Mouse (Mus musculus) urinary bladder, postnatal 14 days (tissue): ENCODE results near the gene Setd1a.
"Not testable (repeated sequence)": the region's sequence is repeated elsewhere in the genome, so short reads cannot be mapped to it uniquely, and the experiment has no call there.

Experiments
- DNase-seq: peaks from one replicate; pipeline ENCODE4 v3.0.0; 2021; ENCODE audit warnings: low spot score

Gene Setd1a

DNA sequence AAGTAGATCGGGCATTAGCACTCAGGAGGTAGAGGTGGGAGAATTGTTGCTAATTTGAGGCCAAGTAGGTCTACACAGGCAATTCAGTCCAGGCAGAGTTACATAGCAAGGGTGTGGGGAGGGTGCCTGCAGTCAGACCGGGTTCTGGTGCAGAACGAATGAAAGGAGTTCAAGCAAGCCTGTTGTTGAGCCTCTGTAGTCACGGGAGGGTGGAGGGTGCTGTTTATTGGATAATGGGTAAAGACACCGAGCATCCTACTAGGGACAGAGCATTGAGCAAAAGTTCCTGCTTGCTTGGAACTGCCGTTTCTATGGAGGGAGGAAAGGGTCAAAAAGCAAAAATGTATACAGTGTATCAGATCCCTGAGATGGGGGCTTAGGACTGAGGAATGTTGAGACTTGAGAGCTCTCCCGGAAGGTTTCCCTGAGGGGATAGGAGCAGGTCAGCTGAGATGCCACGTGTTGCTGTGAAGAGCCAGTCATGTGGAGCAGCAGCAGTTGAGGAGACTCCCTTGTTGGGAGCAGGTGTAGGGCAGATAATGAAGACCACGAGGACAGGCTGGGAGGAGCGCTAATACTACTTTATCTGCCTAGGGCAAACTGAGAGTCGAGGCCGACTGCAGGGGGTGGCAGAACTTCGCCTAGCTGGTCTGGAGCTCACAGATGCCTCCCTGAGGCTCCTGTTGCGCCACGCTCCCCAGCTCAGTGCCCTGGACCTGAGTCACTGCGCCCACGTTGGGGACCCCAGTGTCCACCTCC lies 9.4 kb upstream of the Setd1a start:
- DNase-seq, result no peak

DNA sequence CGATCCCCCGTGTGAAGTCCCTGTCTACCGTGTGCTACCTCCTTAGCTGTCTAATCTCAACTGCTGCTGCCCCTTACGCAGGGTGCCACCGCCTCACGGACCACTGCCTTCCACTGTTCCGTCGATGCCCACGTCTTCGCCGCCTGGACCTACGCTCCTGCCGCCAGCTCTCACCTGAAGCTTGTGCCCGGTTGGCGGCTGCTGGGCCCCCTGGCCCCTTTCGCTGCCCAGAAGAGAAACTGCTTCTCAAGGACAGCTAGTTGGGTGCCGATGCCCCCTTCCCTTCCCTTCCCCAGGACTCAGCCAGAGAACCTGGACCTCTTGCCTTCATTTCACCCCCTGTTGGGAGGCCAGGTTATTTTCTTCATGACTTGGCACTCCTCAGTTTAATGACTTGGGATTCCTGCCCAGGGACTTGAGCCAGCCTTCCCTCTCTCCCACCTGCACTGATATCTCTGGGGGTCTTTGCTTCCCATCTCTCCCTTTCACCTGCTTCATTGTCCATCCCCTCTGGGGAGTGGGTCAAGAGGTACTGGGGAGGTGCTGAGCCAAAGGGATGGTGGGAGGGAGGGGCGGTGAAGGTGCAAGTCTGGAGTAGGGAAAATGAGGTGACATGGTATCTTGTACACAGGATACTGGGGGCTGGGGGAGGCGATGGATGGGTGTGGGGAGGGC lies 8.7 kb upstream of the Setd1a start:
- no peak for DNase-seq

DNA sequence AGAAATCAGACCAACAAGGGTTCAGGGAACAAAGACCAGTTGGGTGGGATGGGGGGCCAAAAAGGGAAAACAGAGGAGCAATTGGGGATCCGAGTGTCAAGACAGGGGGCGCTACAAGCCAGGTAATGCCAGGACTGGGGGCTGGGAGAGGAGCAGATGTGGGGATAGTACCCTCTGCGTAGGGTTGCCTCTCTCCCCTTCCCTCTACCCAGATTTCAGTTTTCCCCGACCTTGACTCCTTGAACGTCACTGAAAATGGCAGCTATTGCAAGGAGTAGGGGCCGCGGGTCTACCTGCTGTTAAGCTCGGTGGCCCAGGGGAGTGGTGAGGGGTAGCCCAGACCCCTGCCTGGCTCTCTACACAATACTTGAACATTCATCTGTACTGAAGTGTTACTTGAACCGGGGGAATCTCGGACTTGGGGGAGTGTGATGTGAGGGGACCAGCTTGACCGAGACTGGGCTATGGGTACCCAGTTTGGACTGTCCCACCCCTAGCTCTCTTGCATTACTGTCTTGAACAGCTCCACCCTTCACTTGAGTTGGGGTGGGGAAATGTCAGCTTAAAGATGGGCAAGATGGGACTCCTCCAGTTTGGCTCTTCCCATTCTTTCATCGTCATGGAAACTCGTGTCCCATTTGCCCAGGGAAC lies 8.0 kb upstream of the Setd1a start:
- DNase-seq, result no peak

DNA sequence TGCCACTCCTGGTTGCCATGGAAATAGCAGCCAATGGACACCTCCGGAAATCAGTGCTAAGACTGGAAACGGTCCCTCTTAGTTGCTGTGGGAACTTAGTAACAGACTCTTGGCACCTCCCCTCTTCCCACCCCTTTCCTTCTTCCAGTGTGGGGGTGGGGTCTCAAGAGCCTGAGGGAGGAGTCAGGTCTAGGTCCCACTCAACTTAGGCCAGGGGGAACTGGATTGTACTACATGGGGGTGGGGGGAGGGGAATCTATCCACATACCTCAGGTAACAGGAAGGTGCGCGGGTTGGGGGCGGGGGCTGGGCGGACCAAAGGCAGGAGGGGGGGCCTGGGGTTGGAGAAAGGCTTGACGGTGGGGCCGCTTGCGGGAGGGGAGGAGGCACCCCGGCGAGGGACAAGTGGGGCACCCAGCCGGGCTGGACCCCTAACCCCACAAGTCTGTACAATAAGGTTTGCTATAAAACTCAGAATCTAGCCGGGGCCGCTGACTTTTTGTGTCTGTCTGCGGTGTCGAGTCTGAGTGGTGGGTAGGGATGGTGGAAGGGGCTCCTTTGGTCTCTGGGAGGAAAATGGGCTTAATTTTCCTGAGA lies 7.4 kb upstream of the Setd1a start:
- DNase-seq, result peak; percentile 94

DNA sequence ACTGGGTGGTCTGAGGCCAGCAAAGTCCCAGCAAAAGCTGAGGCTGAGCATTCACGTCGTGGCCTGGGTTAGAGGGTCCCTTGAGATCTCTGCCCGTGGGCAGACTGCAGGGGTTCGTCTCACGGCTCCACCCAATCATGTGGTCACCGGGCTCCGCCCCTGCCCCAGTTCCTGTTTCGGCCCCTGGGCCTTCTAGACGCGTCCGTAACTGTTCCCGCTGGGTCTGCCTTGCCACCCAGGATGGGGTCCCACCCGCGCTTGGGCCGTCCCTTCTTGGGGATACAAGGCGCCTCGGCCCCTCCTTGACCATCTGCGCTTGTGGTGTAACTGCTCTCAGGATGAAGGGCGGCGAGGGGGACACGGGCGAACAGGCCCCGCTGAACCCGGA lies 6.8 kb upstream of the Setd1a start, which contains the start of gene Orai3:
TSS of gene Orai3 (plus strand) at position 165 of the 388 bp plus-strand sequence.
- DNase-seq, result peak; percentile 90

DNA sequence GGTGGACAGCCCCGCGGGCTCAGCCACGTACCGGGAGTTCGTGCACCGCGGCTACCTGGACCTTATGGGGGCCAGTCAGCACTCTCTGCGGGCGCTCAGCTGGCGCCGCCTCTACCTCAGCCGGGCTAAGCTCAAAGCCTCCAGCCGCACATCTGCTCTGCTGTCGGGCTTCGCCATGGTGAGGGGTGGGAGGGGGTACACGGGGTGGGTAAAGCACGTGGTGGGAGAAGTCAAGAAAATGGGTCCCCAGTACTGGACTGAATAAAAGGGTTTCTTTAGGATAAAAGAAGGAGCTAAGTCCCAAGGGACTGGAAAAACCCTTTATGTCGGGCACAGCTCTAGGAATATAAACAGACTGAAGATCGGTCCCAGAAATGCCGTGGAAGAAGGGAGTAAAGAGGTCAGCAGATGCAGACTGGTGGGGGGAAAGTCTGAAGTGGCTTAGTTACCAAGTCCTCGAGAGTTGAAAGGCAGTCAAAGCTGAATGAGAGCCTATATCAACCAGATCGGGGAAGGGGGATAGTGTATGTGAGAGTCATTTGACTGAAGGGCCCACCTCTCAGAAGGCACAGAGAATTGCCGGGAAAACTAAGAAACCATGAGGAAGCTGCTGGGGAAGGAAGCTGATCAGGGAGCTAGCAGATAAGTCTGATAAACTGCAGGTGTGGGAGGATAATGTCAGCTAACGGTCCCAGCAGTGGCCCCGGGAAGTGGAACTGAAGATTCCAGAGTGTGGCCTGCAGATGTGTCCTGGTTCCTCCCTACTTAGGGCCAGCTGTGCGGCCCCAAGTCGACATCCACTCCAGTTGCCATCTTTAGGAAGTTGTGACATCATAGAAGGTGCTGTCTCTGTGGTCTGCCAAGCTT lies 6.2 kb upstream of the Setd1a start:
- DNase-seq, result no peak

DNA sequence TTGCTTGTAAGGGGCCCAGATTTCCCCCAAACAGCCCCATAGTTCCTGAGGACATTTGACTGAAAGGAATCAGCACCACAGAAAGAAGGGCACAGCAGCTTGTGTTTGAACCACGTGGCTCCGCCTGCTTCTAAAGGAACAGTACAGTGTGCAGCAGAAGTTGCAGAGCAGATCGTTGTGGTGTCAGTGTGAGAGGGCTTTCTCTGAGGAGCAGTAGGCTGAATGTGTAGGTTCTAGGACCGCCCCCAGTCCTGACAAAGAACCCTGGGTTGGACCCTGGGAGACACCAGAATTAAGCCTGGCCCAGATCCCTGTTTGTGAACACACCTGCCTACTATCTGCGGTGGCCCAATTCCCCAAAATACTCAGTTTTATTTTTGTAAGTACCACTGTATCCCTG lies 5.2 kb upstream of the Setd1a start:
- no peak for DNase-seq

DNA sequence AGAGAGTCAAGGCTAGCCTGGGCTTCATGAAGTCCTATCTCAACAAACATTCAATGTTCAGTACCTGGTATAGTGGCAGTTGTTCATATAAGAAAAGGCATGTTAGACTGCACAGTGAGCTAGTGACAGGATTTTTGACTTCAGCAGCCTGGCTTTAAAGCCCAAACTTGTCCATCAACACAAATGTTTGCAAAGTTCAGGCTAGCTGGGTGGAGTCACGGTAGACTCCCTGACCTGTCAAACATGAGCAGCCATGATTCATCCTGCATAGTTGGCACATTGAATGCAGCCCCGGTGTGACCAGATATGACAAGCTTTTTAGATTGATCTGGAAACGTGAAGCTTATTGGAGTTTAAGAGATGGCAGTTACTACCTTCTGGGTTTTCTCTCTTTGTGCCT lies 4.4 kb upstream of the Setd1a start:
- peak; percentile 63 for DNase-seq

DNA sequence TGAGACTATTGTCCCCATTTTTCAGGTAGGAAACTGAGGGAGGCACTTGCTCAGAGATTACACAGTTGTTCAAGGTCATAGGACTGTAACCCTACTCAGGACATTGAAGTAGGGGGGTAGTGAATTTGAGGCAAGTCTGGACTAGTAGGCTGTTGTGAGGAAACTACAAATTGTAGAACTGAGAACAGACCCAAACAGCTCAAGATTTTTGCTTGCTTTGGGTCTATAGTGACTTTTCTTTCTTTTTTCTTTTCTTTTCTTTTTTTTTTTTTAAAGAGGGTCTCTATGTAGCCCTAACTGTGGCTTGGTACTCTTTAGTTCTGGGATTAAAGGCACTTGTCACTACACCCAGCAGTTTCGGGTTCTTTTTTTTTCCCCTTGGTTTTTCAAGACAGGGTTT lies 3.9 kb upstream of the Setd1a start:
- DNase-seq, result no peak

DNA sequence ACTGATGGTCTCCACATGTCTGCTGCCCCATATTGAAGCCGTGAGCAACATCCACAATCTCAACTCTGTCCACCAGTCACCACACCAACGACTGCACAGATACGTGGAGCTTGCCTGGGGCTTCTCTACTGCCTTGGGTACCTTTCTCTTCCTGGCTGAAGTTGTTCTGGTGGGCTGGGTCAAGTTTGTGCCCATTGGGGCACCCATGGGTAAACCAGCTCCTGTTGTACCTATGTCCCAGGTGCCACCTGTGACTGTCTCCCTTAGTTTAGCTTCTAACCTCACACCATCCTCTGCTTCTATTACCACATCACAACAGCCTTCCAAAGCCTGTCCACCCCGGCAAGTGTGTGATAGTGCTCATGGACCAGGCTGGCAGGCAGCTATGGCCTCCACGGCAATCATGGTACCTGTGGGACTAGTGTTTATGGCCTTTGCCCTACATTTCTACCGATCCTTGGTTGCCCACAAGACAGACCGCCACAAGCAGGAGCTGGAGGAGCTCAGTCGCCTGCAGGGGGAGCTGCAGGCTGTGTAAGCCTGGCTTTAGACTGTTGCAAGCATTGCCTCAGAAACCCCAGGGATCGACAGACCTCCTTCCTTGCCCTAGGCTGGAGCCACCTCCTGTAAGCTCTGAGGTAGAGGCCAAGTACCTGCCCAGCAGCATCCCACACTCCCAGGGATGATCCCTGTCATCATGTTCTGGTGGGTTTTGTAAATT lies 2.6 kb upstream of the Setd1a start:
- DNase-seq, result peak; percentile 71

DNA sequence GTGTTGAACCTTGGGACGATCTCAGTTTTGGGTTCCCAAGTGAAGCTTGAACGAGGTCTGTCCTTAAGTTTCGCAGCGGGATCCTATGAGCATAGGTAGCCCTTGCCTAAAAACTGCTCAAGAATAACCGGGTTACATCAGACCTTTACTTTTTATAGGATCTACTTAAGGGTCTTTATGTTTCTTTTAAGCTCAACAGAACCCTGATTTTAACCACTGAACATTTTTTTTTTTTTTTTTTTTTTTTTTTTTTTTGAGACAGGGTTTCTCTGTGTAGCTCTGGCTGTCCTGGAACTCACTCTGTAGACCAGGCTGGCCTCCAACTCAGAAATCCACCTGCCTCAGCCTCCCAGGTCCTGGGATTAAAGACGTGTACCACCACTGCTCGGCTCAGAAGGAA lies 633 bp upstream of the Setd1a start:
- DNase-seq, result not testable (repeated sequence)

DNA sequence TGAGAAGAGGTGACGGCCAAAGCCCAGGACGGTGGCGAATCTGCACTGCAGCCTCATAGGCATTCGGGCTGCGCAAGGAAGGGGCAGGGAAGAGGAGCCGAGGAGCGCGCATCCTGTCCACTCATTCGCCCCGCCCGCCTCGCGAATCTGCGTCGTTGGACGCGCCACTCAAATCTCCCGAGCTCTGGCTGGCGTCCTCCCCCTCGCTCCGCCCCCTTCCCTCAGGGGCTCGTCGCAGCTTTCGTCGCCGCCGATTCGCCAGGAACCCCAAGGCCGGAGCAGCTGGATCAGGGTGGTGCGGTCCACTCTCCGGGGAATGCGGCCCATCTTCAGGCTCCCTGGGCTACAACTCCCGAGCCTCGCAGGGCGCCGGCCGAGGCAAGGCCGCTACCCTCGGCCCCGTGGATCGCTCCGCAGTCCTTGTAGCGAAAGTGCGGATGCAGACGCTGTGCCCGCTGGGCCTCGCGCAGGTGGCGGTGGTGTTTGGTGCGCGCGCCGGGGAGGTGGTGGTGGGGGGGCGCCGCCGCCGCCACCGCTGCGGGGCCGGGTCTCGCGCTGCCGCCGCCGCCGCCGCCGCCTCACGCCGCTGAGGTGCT lies 506 bp downstream of the Setd1a start:
- peak; percentile 98 for DNase-seq

DNA sequence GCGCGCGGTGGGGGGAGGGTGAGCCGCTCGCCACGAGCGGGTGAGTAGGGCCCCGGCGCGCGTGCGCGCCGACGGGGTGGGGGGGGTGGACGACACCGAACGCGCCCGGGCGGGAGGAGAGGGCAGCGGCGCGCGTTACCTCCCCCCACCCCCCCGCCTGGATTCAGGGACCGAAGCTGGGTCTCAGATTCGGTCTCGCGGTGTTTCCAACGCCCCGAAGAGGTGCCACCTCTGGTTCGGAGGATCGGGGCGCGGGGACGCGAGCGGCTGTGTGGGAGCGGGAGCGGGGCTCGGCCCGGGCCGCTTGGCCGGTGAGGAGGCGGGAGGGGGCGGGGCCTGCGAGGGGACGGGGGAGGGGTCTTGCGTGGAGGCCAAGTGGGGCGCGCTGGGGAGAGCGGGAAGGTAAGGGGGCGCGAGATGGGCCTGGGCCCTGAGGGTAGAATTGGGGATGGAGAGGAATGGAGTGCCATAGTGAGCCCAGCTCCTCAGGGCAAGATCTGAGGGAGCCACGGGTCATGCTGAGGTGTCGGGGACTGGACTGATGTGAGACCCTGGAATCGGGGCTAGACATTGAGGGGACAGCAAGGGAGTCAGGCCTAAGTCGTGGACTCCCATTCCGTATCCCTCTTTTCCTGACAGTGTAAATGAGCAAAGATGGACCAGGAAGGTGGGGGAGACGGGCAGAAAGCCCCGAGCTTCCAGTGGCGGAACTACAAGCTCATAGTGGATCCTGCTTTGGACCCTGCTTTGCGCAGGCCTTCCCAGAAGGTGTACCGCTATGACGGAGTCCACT lies 1.2 kb downstream of the Setd1a start:
- DNase-seq, result peak; percentile 54

DNA sequence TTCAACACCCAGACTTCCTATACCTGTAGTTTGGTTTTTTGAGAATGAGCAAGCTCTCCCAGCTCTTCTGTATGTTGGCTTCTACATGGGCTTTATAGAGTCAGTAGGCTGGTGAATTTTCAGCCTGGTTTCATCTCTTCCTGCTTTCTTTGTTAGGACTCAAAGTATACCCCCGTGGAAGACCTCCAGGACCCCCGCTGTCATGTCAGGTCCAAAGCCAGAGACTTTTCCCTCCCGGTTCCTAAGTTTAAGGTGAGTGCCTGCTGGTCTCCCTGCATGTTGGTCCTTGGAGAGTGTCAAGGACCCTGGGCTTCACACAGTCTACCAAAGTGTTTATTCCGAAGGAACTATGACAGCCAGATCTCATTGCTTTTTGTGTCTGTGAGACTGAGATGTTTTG lies 1.9 kb downstream of the Setd1a start:
- no peak for DNase-seq

DNA sequence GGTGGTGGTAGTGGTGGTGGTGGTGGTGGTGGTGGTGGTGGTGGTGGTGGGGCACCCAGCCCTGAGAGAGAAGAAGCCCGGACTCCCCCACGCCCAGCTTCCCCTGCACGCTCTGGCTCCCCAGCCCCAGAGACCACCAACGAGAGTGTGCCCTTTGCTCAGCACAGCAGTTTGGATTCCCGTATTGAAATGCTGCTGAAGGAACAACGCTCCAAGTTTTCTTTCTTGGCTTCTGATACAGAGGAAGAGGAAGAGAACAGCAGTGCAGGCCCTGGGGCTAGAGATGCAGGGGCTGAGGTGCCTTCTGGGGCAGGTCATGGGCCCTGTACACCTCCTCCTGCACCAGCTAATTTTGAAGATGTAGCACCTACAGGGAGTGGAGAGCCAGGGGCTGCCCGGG lies 8.8 kb downstream of the Setd1a start, which contains the start of gene Gm49388:
TSS of gene Gm49388 (plus strand) at position 301 of the 400 bp plus-strand sequence.
- no peak for DNase-seq

DNA sequence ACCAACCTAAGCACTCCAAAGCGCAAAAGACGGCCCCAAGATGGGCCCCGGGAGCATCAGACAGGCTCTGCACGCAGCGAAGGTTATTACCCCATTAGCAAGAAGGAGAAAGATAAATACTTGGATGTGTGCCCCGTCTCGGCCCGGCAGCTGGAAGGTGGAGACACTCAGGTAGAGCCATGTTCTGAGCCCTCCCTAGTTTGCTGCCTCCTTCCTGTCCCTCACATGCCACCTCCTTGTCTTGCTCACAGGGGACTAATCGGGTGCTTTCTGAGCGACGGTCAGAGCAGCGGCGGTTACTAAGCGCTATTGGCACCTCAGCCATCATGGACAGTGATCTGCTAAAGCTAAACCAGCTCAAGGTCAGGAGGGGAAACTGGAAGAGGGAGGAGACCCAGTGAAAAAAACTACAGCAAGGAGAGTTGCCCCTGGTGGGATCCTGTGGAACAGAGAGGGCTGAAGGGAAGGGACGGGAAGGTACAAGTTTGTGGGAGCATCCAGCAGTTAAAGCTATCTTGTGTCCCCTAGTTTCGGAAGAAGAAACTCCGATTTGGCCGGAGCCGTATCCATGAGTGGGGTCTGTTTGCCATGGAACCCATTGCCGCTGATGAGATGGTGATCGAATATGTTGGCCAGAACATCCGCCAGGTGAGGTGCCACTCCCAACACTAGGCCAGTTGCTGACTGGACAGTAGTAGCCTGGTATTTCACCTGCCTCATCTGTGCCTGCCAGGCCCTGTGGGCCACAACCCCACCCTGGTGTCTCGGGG lies 20.8 kb downstream of the Setd1a start:
- DNase-seq, result no peak

DNA sequence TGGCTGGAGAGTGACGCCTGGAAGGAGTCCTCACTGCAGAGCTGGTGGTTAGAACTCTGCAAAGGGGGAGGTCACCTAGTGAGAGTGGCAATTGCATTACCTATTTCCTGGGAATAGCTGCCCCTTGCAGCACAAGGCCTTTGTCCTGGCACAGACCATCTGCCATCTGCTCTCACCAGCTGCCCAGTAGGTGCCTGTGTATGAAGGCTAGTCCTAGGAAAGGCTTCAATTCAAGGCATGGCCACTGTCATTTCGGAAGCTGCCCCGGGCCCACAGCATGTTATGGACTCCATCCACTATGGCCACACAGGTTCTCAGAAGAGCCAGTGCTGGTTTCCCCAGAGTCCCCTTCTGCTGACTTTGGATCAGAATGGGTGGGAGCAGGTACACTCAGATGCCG lies 22.1 kb downstream of the Setd1a start:
- no peak for DNase-seq

DNA sequence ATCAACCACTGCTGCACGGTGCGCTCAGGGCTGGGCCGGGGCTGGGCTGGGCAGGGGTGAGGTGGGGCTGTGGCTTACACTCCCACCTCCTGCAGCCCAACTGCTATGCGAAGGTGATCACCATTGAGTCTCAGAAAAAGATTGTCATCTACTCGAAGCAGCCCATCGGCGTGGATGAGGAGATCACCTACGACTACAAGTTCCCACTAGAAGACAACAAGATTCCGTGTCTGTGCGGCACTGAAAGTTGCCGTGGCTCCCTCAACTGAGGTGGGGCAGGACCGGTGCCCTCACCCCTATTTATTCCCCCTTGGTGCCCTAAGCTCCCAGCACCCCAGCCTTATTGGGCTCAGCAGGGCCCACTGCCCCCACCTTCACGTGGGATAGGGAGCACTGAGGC lies 22.7 kb downstream of the Setd1a start:
- no peak for DNase-seq

DNA sequence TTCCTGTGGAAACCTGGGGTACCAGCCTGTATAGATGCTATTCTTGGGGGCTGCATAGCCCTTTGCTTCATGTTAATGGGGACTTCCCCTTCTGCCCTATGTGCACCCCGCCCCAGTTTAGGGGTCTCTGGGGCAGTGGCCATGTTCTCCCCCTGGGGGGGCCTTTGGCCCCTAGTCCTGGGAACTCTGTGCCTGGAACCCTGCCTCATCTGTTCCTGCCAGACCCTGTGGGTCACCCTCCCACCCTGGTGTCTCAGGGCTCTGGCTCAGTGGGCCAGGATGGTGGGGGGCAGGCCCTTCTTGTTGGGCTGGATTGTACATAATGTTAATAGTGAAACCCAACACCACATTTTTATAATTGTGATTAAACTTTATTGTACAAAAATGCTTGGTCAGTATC lies 23.3 kb downstream of the Setd1a start:
- no peak for DNase-seq
